Mouse (Mus musculus) kidney, postnatal 0 days (tissue): Measurements from ENCODE around the gene Cpb1. TPM values are rescaled to one million over a fixed set of nuclear protein-coding genes. Genes with fewer than 3 reads are reported as not detected.

Experiments
- ATAC-seq: fragments of 200-750 bp; cut with Nextera tagmentation; replicated peaks from 2 replicates; pipeline ENCODE4 v1.8.0; 2017; ENCODE audit warnings: low read depth, moderate number of reproducible peaks, moderate TSS enrichment, moderate library complexity; ENCODE audit not compliant: low FRiP score
- DNase-seq: peaks from one replicate; pipeline ENCODE4 v3.0.0-alpha.2; 2016; ENCODE audit warnings: low spot score
- H3K27ac ChIP-seq: fragments of 300-500 bp; sonication (generic); 2 replicates; pipeline ENCODE4 v1.5.1; 2014; ENCODE audit warnings: mild to moderate bottlenecking
- H3K27me3 ChIP-seq: fragments of 300-500 bp; sonication (generic); 2 replicates; pipeline ENCODE4 v1.6.1; 2014; ENCODE audit warnings: low read length, mixed read lengths; ENCODE audit not compliant: insufficient read depth
- H3K36me3 ChIP-seq: fragments of 300-500 bp; sonication (generic); 2 replicates; pipeline ENCODE4 v1.6.1; 2014; ENCODE audit warnings: low read length, mixed read lengths; ENCODE audit not compliant: insufficient read depth
- H3K4me1 ChIP-seq: fragments of 300-500 bp; sonication (generic); replicated peaks from 2 replicates; pipeline ENCODE4 v1.6.1; 2014; ENCODE audit warnings: antibody characterized with exemption, low read length, mixed read lengths; ENCODE audit not compliant: insufficient read depth
- H3K4me2 ChIP-seq: fragments of 300-500 bp; sonication (generic); 2 replicates; pipeline ENCODE4 v1.6.1; 2014; ENCODE audit warnings: mild to moderate bottlenecking, low read length, moderate library complexity, mixed read lengths
- H3K4me3 ChIP-seq: fragments of 300-500 bp; sonication (generic); replicated peaks from 2 replicates; pipeline ENCODE4 v1.5.1; 2014; ENCODE audit warnings: low read depth, low read length
- H3K9ac ChIP-seq: fragments of 300-500 bp; sonication (generic); 2 replicates; pipeline ENCODE4 v1.6.1; 2014; ENCODE audit warnings: low read depth, low read length
- H3K9me3 ChIP-seq: fragments of 300-500 bp; sonication (generic); replicated peaks from 2 replicates; pipeline ENCODE4 v1.6.1; 2016; ENCODE audit warnings: low read length, inconsistent platforms, mixed read lengths
- CTCF ChIP-seq: IDR thresholded peaks from 2 replicates; pipeline ENCODE4 v1.5.1; 2016; ENCODE audit warnings: antibody characterized with exemption, low read depth, mild to moderate bottlenecking, moderate library complexity
- WGBS: fragments of 180-500 bp; shearing (Covaris S2); extraction: QIAGEN DNeasy Blood & Tissue Kit; methylation state at CpG from one replicate; pipeline ENCODE4 v1.1.7; 2014; 5-methylcytosine and 5-hydroxymethylcytosine counted together
- polyA plus RNA-seq: library from polyadenylated mRNA; unstranded; fragments of >200 nt; fragmentation: Nextera tagmentation; extraction: Ambion mirVana; gene quantifications from 2 replicates; pipeline ENCODE4 v1.2.1, GENCODE M21; 2015

The Cpb1 gene
- polyA plus RNA-seq: 1.1 and 1.2 TPM in 2 replicates

DNA sequence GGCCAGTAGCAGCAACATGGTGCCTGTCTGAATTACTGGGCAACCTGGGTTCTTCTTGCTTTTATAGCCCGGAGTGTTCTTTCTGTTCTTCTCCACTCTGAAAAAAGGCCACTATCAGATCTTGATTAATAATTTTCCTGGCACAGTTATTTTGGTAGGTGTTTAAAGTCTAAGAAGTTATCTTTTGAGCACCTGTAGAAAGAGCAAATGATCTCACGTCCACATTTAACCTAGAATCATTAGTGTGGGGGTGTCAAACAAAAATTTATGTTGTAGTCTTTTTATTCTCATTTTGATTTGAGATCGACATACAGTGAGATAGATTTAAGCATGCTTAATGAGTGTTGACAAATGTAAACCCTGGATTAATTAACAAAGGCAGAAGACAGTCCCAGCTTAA, at the start of gene Cpb1:
Gene Cpb1 (minus strand): TSS at position 101 of the 400 bp plus-strand sequence.
- ATAC-seq (no peak), DNase-seq (no peak)
- no peak for TF ChIP-seq CTCF
- Histone ChIP-seq H3K9ac (no peak within 1 kb of the TSS), H3K27ac (no peak within 1 kb of the TSS), H3K27me3 (no peaks in the 10 kb centered on the region), H3K9me3 (no peaks in the 10 kb centered on the region), H3K36me3 (no peaks in the 10 kb centered on the region), H3K4me1 (no peaks in the 10 kb centered on the region), H3K4me3 (no peak within 1 kb of the TSS), H3K4me2 (no peak within 1 kb of the TSS)
- WGBS: 81% methylated on average over 3 of the region's 3 CpGs

DNA sequence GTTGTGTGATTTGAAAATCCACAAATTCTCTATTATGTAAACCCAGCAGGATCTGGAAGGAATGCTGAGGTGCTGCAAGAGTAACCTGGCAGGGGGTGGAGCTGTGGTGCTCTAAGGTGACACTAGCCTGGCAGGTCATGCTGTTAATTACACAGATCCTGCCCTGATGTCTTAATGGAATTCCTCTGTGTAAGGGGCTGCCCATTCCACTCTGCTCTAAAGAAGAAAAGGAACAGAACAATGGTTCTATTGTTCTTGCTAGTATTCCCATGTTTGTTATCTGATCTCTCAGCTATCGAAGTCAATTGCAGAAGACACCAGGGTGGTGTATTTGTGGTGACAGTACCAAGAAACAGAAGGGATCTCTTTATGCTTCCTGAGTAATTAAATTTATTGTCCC, 41.7 kb upstream of the Cpb1 start:
- Histone ChIP-seq H3K36me3 (no peaks in the 10 kb centered on the region), H3K9me3 (no peaks in the 10 kb centered on the region), H3K9ac (no peak overlapping the region), H3K4me3 (no peak overlapping the region), H3K4me2 (no peak overlapping the region), H3K27ac (no peak overlapping the region), H3K4me1 (no peaks in the 10 kb centered on the region), H3K27me3 (no peaks in the 10 kb centered on the region)
- 39% methylated on average over 1 of the region's 1 CpGs for WGBS
- no peak for DNase-seq
- no peak for ATAC-seq
- TF ChIP-seq CTCF: no peak

- DNase-seq (peak; percentile 81), ATAC-seq (peak; percentile 52; the same call in 1 of the 2 replicates)
- TF ChIP-seq CTCF: no peak
- Histone ChIP-seq H3K36me3 (no peaks in the 10 kb centered on the region), H3K4me3 (no peak overlapping the region), H3K27me3 (no peaks in the 10 kb centered on the region), H3K4me2 (no peak overlapping the region), H3K27ac (no peak overlapping the region), H3K9me3 (no peaks in the 10 kb centered on the region), H3K9ac (no peak overlapping the region), H3K4me1 (0 out of 2 replicates have a peak, but pooled peaks cover 3% of the 10 kb centered on the region)
- WGBS: 47% methylated on average over 4 of the region's 4 CpGs
These were observed 33.6 kb upstream of the Cpb1 start for GRCm38 (mm10) chr3:20309142-20309541.

DNA sequence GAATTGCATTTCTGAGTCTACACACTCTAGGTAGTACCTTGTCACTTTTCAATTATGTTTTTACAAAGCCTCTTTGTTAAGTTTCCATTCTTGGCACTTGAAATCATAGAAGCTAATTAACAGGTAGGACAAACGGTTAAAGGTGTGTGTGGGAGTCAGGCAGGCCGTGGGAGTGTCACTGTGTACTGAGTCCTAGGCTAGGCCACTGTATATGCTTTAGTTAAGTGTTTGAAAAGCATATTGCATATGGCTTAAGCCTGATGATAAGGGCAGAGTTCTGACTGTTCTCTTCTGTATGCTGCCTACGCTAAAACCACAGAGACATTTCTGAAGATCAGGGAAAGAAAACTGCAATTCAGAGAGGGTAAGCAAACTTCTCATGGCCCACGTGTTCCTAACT, 31.7 kb upstream of the Cpb1 start:
- H3K4me1 ChIP-seq: 0 out of 2 replicates have a peak, but pooled peaks cover 3% of the 10 kb centered on the region
- no peak overlapping the region for H3K4me2 ChIP-seq
- no peak for DNase-seq
- no peaks in the 10 kb centered on the region for H3K27me3 ChIP-seq
- no peaks in the 10 kb centered on the region for H3K9me3 ChIP-seq
- no peak for TF ChIP-seq CTCF
- no peaks in the 10 kb centered on the region for H3K36me3 ChIP-seq
- no peak overlapping the region for H3K4me3 ChIP-seq
- H3K9ac ChIP-seq: no peak overlapping the region
- no peak for ATAC-seq
- 62% methylated on average over 4 of the region's 4 CpGs for WGBS
- no peak overlapping the region for H3K27ac ChIP-seq

- 46% methylated on average over 2 of the region's 2 CpGs for WGBS
- no peak overlapping the region for H3K4me3 ChIP-seq
- H3K27ac ChIP-seq: no peak overlapping the region
- DNase-seq: peak; percentile 12
- H3K9ac ChIP-seq: no peak overlapping the region
- no peak overlapping the region for H3K4me2 ChIP-seq
- H3K27me3 ChIP-seq: no peaks in the 10 kb centered on the region
- H3K4me1 ChIP-seq: 0 out of 2 replicates have a peak, but pooled peaks cover 3% of the 10 kb centered on the region
- TF ChIP-seq CTCF: no peak
- ATAC-seq: no peak
- H3K36me3 ChIP-seq: no peaks in the 10 kb centered on the region
- no peaks in the 10 kb centered on the region for H3K9me3 ChIP-seq
These were observed 29.3 kb upstream of the Cpb1 start for GRCm38 (mm10) chr3:20304758-20305352.

DNA sequence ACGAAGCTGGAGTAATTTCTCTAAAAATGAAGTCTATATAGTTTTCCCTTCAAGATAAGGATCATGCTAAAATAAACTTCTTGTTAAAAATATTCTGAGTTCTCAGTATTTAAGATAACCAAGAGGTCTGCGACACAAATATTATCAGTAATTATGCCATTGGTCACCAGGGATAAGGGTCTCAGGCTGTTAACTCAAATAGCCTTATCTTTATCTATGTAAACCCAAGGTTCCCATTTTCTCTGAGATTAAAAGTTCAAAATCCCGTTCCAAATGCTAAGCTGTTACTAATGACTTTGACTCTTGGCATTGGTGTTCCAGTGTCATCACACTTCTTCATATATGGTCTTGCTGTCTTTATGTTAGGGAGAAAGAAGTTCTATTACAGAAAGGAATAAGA, 20.0 kb upstream of the Cpb1 start:
- Histone ChIP-seq H3K27me3 (no peaks in the 10 kb centered on the region), H3K27ac (no peak overlapping the region), H3K4me3 (no peak overlapping the region), H3K9me3 (no peaks in the 10 kb centered on the region), H3K4me1 (no peaks in the 10 kb centered on the region), H3K36me3 (no peaks in the 10 kb centered on the region), H3K4me2 (no peak overlapping the region), H3K9ac (no peak overlapping the region)
- 76% methylated on average over 3 of the region's 3 CpGs for WGBS
- ATAC-seq: no peak
- DNase-seq: no peak
- TF ChIP-seq CTCF: no peak
